Mouse (Mus musculus): ENCODE measurements around the gene Slc38a10. TPM values are rescaled to one million over a fixed set of nuclear protein-coding genes. Genes with fewer than 3 reads are reported as not detected.

Slc38a10 gene
- polyA plus RNA-seq, 1 experiment from 2014 or later = 90.2 TPM

DNA sequence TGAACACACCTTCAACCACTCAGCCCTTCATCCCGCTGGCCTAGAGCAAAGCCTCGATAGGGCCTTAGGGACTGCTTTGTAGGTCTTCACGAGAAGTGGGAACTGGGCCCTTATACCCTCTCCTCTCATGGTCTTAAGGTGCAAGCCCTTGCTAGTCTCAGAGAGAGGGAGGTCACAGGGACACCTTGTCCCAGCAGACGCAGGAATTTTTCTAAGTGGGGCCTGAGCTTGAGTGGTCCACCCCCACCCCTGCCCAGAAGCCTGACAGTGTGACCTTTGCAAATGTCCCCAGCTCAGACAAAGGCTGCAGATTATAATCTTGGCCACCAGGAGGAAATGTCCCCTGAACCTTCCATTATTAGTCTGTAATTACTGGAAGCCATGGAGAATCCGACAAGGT lies 8.5 kb upstream of the Slc38a10 start:
- 57% methylated on average over 5 of the region's 5 CpGs for WGBS

DNA sequence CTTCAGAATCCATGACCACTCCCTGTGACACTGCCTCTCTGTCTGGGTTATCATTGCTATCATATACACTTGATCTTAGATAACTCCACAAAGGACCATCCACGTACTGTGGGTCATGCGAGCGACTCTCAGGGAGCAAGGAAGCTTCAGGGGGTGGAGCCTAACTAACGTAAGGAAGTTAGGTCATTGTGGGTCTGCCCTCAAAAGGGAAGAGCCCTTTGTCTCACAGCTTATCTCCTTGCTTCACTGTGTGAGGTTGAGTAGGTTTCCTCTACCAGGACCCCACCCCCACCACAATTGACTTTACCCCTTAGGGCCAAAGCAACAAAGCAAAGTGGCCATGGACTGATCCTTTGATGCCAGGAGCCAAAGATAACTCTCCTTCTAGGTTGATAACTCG lies 7.7 kb upstream of the Slc38a10 start:
- no peak overlapping the region for H3K4me2 ChIP-seq (replicated peaks)
- no peaks in the 10 kb centered on the region for H3K36me3 ChIP-seq
- no peak overlapping the region for H3K9ac ChIP-seq
- peaks cover 8% of the 10 kb centered on the region; the same call in 1 of the 2 replicates for H3K4me1 ChIP-seq
- no peak overlapping the region for H3K4me3 ChIP-seq (replicated peaks)
- no peaks in the 10 kb centered on the region for H3K27me3 ChIP-seq
- H3K9me3 ChIP-seq (replicated peaks) = no peaks in the 10 kb centered on the region
- no peak for ATAC-seq (ENCODE audit: insufficient number of reproducible peaks, low FRiP score, low TSS enrichment, low read depth)
- H3K27ac ChIP-seq (replicated peaks) = no peak overlapping the region
- 66% methylated on average over 5 of the region's 5 CpGs for WGBS

More for the DNA sequence above, 8.5 kb upstream of the Slc38a10 start:
- Histone ChIP-seq H3K36me3 (no peaks in the 10 kb centered on the region), H3K4me3 (replicated peaks) (no peak overlapping the region), H3K27me3 (no peaks in the 10 kb centered on the region), H3K4me1 (peaks cover 8% of the 10 kb centered on the region; the same call in 1 of the 2 replicates), H3K9me3 (replicated peaks) (no peaks in the 10 kb centered on the region), H3K9ac (no peak overlapping the region), H3K4me2 (replicated peaks) (no peak overlapping the region), H3K27ac (replicated peaks) (no peak overlapping the region)
- ATAC-seq (ENCODE audit: insufficient number of reproducible peaks, low FRiP score, low TSS enrichment, low read depth) = no peak

DNA sequence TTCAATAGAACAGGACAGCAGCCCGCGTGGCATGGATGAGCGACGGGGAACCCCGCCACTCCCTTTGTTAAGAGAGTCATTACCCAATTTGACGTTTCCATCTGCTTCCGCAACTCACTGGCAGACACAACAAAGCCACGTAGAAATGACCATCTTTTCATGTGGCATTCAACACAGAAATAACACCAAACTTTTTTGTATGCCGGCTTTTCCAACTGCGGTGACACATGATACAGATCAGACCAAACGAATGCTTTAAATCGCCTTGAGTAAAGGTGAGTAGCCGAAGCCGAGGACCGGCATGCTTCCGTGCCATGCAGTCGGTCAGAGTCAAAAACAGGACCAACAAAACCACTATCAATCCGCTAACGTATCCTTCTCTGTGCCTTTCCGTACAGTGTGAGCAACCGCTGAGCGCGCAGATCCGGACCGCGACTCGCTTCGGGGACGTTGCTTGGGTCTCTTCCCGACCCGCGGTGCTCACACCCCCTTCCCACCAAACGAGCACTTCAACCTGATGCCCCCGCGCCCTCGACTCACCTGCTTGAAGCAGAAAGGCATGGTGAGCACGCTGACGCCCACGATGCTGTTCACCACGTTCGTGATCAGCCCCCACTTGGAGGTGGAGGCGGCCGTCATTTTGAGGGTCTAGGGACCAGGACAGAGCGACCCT lies 570 bp downstream of the Slc38a10 start:
- under 1% methylated on average over 44 of the region's 44 CpGs for WGBS
- H3K4me1 ChIP-seq = peaks cover 21% of the 10 kb centered on the region
- peak overlapping the region; percentile 81 for H3K27ac ChIP-seq (replicated peaks)
- H3K36me3 ChIP-seq = 0 out of 2 replicates have a peak, but pooled peaks cover 10% of the 10 kb centered on the region
- H3K27me3 ChIP-seq = no peaks in the 10 kb centered on the region
- H3K4me2 ChIP-seq (replicated peaks) = peak overlapping the region; percentile 84
- peak overlapping the region; percentile 73 for H3K9ac ChIP-seq
- ATAC-seq (ENCODE audit: insufficient number of reproducible peaks, low FRiP score, low TSS enrichment, low read depth) = peak; percentile 40
- peak overlapping the region; percentile 92 for H3K4me3 ChIP-seq (replicated peaks)
- H3K9me3 ChIP-seq (replicated peaks) = no peaks in the 10 kb centered on the region

DNA sequence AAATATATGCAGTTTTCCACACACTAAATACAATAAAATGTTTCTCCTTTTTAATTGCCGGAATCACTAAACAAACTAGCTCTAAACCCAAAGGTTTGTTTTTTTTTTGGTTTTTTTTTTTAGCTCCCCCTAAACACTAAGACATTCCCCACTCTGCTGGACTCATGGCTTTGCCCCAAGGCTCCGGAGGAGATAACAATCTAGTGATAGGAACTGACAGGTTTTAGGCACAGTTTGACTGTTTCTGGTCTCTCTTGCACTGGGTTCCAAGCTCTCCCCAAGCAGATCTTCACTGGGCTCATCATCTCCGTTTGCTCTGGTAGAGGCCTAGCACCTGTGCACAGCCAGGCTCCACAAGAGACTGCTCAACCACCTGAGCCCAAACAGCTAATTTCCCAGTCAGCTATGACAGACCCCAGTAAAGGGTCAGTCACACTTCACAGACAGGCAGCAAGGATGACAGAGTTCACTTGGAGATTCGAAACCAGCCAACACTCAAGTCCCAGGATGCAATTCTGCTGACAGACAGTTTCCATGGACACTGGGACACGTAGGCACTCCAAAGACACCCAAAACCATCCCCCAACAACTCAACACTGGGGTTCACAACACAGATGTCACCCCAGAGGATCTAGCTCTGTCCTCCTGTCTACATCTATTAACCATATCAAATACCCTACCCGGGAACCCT lies 1.5 kb downstream of the Slc38a10 start:
- Histone ChIP-seq H3K4me2 (replicated peaks) (peak overlapping the region; percentile 84), H3K9ac (peak overlapping the region; percentile 73; the same call in 1 of the 2 replicates), H3K36me3 (0 out of 2 replicates have a peak, but pooled peaks cover 10% of the 10 kb centered on the region), H3K4me3 (replicated peaks) (peak overlapping the region; percentile 92), H3K27me3 (no peaks in the 10 kb centered on the region), H3K27ac (replicated peaks) (no peak overlapping the region), H3K9me3 (replicated peaks) (no peaks in the 10 kb centered on the region), H3K4me1 (peaks cover 27% of the 10 kb centered on the region)
- no peak for ATAC-seq (ENCODE audit: insufficient number of reproducible peaks, low FRiP score, low TSS enrichment, low read depth)
- WGBS = 32% methylated on average over 6 of the region's 6 CpGs

DNA sequence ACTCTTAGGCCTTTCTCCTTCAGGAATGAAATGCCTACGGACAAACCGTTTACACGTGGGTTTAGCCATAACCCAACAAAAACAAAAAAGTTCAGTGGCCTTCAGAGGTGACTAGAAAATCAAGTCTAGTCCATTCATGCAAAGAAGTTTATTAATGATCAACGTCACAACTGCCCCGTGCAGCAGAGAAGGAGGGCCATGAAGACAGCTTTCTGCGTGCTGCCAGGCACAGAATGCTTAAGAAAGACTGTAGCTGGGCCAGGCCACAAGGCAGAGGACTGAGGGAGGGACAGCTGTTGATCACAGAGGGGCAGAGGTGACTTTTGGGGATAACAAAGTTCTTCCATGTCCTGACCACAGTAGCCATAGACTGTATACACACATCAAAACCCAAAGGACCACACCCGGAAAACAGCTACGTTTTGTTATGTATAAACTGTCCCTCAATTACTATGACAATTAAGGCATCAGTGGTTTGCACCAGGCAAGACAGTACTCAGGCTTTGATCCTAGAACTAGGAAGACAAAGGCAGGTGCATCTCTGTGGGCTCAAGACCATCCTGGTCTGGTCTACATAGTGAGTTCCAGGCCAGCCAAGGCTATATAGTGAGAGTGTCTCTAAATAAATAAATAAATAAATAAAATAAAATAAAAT lies 2.8 kb downstream of the Slc38a10 start:
- no peak overlapping the region for H3K9ac ChIP-seq

DNA sequence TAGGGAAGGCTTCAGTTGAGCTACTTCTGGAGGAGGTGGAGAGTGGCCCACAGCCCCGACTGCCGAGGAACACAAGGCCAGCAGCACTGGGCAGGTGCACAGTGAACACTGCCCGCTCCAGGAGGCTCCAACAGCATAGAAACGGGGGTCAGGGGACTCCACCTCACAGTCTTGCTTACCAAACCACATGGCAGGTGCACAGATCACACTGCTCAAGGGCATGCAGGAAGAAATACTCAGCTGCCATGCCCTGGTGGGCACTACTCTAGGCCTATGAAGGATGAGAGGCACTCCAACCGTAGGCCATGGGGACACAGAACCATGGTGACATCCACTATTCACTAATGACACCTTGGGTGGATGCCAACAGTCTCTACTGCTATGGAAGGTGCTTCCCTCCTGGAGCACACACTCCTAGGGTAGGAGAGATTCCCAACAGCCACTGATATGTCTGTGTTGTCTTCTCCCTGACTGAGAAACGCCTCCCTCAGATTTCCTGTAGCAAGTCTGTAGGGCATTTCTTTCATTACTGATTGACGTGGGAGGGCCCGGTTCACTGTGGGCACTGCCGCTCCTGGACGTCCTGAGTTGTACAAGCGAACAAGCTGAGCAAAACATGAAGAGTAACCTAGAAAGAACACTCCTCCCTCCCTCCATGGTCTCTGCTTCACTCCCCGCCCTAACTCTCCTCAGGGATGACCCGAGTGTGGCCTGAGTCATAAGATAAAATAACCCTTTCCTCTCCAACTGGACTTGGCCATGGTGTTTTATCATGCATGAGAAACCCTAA lies 7.2 kb downstream of the Slc38a10 start:
- H3K36me3 ChIP-seq = peaks cover 19% of the 10 kb centered on the region
- ATAC-seq (ENCODE audit: insufficient number of reproducible peaks, low FRiP score, low TSS enrichment, low read depth) = no peak
- H3K4me1 ChIP-seq = peaks cover 12% of the 10 kb centered on the region
- 0 out of 2 replicates have a peak overlapping the region, but pooled peaks have one; percentile 28 for H3K27ac ChIP-seq (replicated peaks)
- H3K27me3 ChIP-seq = no peaks in the 10 kb centered on the region
- no peak overlapping the region for H3K9ac ChIP-seq
- 68% methylated on average over 13 of the region's 13 CpGs for WGBS
- H3K4me3 ChIP-seq (replicated peaks) = no peak overlapping the region
- no peak overlapping the region for H3K4me2 ChIP-seq (replicated peaks)
- H3K9me3 ChIP-seq (replicated peaks) = no peaks in the 10 kb centered on the region

More for the DNA sequence above, 2.8 kb downstream of the Slc38a10 start:
- H3K36me3 ChIP-seq = peaks cover 15% of the 10 kb centered on the region
- no peak overlapping the region for H3K27ac ChIP-seq (replicated peaks)
- no peak for ATAC-seq (ENCODE audit: insufficient number of reproducible peaks, low FRiP score, low TSS enrichment, low read depth)
- 83% methylated on average over 8 of the region's 8 CpGs for WGBS
- H3K9me3 ChIP-seq (replicated peaks) = no peaks in the 10 kb centered on the region
- H3K27me3 ChIP-seq = no peaks in the 10 kb centered on the region
- no peak overlapping the region for H3K4me2 ChIP-seq (replicated peaks)
- H3K4me3 ChIP-seq (replicated peaks) = no peak overlapping the region
- peaks cover 30% of the 10 kb centered on the region for H3K4me1 ChIP-seq

DNA sequence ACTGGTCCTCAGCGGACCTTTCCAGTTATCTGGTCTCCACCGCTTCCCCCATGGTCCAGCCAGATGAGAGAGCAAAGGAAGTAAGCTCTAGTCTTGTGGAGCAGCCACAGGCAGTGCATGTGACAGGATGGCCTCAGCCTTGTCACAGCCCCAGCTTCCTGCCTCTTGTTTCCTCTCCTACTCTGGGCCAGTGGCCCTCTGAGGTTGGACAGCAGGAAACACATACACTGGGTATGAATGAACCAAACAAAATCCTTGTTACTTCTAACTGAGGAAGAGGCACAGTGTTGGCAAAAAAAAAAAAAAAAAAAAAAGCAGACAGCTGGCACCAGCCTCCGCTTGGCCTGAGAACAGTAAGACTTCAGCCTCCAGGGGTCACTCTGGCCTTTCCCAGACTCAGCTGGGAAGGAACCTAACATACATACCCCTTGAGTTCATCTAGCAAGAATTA lies 8.5 kb downstream of the Slc38a10 start:
- Histone ChIP-seq H3K27me3 (no peaks in the 10 kb centered on the region), H3K4me2 (replicated peaks) (no peak overlapping the region), H3K9ac (no peak overlapping the region), H3K36me3 (peaks cover 24% of the 10 kb centered on the region), H3K27ac (replicated peaks) (peak overlapping the region; percentile 67), H3K4me3 (replicated peaks) (no peak overlapping the region), H3K9me3 (replicated peaks) (no peaks in the 10 kb centered on the region), H3K4me1 (peaks cover 11% of the 10 kb centered on the region; the same call in 1 of the 2 replicates)
- peak; percentile 59; the same call in 1 of the 2 replicates for ATAC-seq (ENCODE audit: insufficient number of reproducible peaks, low FRiP score, low TSS enrichment, low read depth)
- WGBS = 74% methylated on average over 3 of the region's 3 CpGs

DNA sequence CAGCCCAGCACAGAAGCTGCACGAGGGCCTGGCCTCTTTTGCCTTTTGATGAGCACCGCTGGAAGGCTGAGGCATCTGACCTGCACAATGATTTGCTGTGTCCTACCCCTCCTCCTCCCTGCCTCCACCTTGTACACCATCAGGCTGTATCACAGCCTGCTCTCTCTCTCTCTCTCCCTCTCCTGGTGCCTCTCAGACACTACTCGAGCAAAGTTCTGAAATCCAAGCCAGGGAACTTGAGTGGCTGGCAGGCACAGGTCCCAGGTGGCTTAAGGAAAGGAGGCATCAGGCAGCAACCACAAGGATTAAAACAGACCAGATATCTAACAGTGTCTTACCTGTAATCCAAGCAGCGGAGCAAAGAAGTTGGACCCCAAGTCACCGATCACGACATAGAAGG lies 10.9 kb downstream of the Slc38a10 start:
- no peak overlapping the region for H3K9ac ChIP-seq
- no peak for ATAC-seq (ENCODE audit: insufficient number of reproducible peaks, low FRiP score, low TSS enrichment, low read depth)
- no peak overlapping the region for H3K4me2 ChIP-seq (replicated peaks)
- H3K4me3 ChIP-seq (replicated peaks) = no peak overlapping the region
- no peaks in the 10 kb centered on the region for H3K27me3 ChIP-seq
- H3K4me1 ChIP-seq = peaks cover 11% of the 10 kb centered on the region; the same call in 1 of the 2 replicates
- H3K27ac ChIP-seq (replicated peaks) = no peak overlapping the region
- WGBS = 66% methylated on average over 6 of the region's 6 CpGs
- peaks cover 28% of the 10 kb centered on the region for H3K36me3 ChIP-seq
- no peaks in the 10 kb centered on the region for H3K9me3 ChIP-seq (replicated peaks)

DNA sequence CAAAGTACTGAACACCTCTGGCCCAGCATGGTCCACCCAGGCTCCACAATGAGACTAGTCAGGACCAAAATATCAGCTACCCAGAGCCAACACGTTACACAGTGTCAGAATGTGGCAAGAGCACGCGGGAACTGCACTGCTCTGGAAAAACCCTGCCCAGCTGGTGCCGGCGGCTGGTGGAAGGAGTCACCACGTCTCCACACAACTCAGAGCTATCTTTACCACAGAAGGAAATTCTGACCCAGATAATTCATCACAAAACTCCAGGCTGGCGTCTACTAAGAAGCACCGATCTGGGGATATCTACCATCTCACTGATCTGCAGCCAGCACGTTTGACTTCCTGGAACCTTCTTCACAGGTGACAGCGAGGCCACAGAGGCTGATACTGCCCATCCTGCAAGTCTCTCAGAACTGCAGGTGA lies 11.8 kb downstream of the Slc38a10 start:
- no peak for ATAC-seq (ENCODE audit: insufficient number of reproducible peaks, low FRiP score, low TSS enrichment, low read depth)
- H3K4me2 ChIP-seq (replicated peaks) = no peak overlapping the region
- no peaks in the 10 kb centered on the region for H3K9me3 ChIP-seq (replicated peaks)
- no peaks in the 10 kb centered on the region for H3K27me3 ChIP-seq
- peaks cover 36% of the 10 kb centered on the region for H3K36me3 ChIP-seq
- 0 out of 2 replicates have a peak, but pooled peaks cover 3% of the 10 kb centered on the region for H3K4me1 ChIP-seq
- no peak overlapping the region for H3K27ac ChIP-seq (replicated peaks)
- no peak overlapping the region for H3K4me3 ChIP-seq (replicated peaks)
- WGBS = 75% methylated on average over 10 of the region's 10 CpGs
- no peak overlapping the region for H3K9ac ChIP-seq

DNA sequence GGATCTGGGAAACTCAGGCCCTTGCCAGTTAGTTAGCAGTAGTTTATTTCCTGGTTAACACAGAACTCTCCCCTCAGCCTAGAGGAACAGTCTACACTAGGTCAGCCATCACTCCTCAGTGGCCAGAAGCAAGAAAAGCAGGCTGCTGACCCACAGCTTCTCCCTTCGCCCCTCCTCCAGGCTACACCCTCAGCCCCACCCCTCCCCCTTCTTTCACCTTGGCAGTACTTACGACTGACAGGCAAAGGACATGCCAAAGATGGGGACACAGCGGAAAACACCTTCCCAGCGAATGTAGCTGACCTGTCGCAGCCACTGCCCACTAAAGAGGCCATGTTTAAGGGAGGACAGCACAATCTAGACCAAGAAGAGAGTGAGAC lies 13.5 kb downstream of the Slc38a10 start:
- WGBS = 60% methylated on average over 5 of the region's 5 CpGs
- no peaks in the 10 kb centered on the region for H3K4me1 ChIP-seq
- no peaks in the 10 kb centered on the region for H3K27me3 ChIP-seq
- H3K9me3 ChIP-seq (replicated peaks) = no peaks in the 10 kb centered on the region
- no peak overlapping the region for H3K9ac ChIP-seq
- peaks cover 40% of the 10 kb centered on the region for H3K36me3 ChIP-seq
- ATAC-seq (ENCODE audit: insufficient number of reproducible peaks, low FRiP score, low TSS enrichment, low read depth) = no peak
- H3K4me3 ChIP-seq (replicated peaks) = no peak overlapping the region
- no peak overlapping the region for H3K4me2 ChIP-seq (replicated peaks)
- no peak overlapping the region for H3K27ac ChIP-seq (replicated peaks)

Data from embryonic facial prominence, embryonic 15.5 days (tissue).